Mouse (Mus musculus) olfactory bulb, adult 2 months (tissue): Measurements from ENCODE around the gene Nap1l4.

Experiments
- CTCF ChIP-seq: fragments of 200-500 bp; IDR thresholded peaks from 2 replicates; pipeline ENCODE4 v1.5.1; 2012; ENCODE audit warnings: low read depth, mild to moderate bottlenecking, low read length, moderate library complexity; ENCODE audit not compliant: insufficient read depth
- POLR2A ChIP-seq: fragments of 200-500 bp; IDR thresholded peaks from 2 replicates; pipeline ENCODE4 v1.6.1; 2012; ENCODE audit warnings: mild to moderate bottlenecking, low read depth, low read length, moderate library complexity; ENCODE audit not compliant: insufficient read depth

DNA sequence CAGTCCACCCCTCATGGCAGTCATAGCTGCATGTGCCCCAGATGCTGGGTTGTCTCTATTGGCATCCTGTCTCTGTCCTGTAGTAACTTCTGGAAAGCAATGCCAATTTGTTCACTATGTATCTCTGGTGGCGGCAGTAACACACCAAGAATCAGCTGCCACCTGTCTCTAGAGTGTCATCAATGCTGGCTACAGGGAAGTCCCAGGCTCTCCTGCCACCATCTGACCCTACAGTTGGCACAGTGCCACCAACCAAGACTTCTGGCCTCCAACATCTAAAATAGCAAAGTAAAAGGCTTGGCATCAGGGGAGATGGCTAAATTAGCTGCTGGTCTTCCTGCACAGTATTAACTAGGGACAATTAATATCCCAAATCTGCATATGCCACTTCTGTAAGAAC, 16.5 kb downstream of the Nap1l4 start:
- TF ChIP-seq POLR2A (no peak), CTCF (no peak)
